Mouse (Mus musculus) heart, postnatal 0 days (tissue): Measurements from ENCODE around the gene Rfx8. TPM values are rescaled to one million over a fixed set of nuclear protein-coding genes. Genes with fewer than 3 reads are reported as not detected.
A peak's percentile ranks its signal among the peaks of the same experiment; 100 is the strongest.

Experiments
- ATAC-seq: fragments of 200-750 bp; cut with Nextera tagmentation; 2 replicates; pipeline ENCODE4 v1.8.0; 2017; ENCODE audit warnings: low read depth, moderate number of reproducible peaks, moderate library complexity; ENCODE audit not compliant: insufficient read depth
- DNase-seq: peaks from one replicate; pipeline ENCODE4 v3.0.0-alpha.2; 2016; ENCODE audit warnings: low spot score
- H3K27ac ChIP-seq: fragments of 300-500 bp; sonication (generic); 2 replicates; pipeline ENCODE4 v1.5.1; 2014; ENCODE audit warnings: low read depth, mild to moderate bottlenecking
- H3K27me3 ChIP-seq: fragments of 300-500 bp; sonication (generic); 2 replicates; pipeline ENCODE4 v1.6.1; 2014; ENCODE audit warnings: low read length, mixed read lengths; ENCODE audit not compliant: control insufficient read depth, insufficient read depth
- H3K36me3 ChIP-seq: fragments of 300-500 bp; sonication (generic); replicated peaks from 2 replicates; pipeline ENCODE4 v1.6.1; 2014; ENCODE audit warnings: low read length, mixed read lengths; ENCODE audit not compliant: control insufficient read depth, insufficient read depth
- H3K4me1 ChIP-seq: fragments of 300-500 bp; sonication (generic); 2 replicates; pipeline ENCODE4 v1.6.1; 2014; ENCODE audit warnings: antibody characterized with exemption; ENCODE audit not compliant: control insufficient read depth, insufficient read depth
- H3K4me2 ChIP-seq: fragments of 300-500 bp; sonication (generic); 2 replicates; pipeline ENCODE4 v1.6.1; 2014; ENCODE audit warnings: low read depth, mild to moderate bottlenecking, low read length, moderate library complexity
- H3K4me3 ChIP-seq: fragments of 300-500 bp; sonication (generic); 2 replicates; pipeline ENCODE4 v1.5.1; 2014; ENCODE audit warnings: low read depth, low read length
- H3K9ac ChIP-seq: fragments of 300-500 bp; sonication (generic); replicated peaks from 2 replicates; pipeline ENCODE4 v1.6.1; 2014; ENCODE audit warnings: low read depth, low read length, mixed read lengths
- H3K9me3 ChIP-seq: fragments of 300-500 bp; sonication (generic); replicated peaks from 2 replicates; pipeline ENCODE4 v1.6.1; 2016; ENCODE audit warnings: low read length; ENCODE audit not compliant: control insufficient read depth
- CTCF ChIP-seq: IDR thresholded peaks from 2 replicates; pipeline ENCODE4 v1.5.1; 2016; ENCODE audit warnings: antibody characterized with exemption, control low read depth, low read depth
- EP300 ChIP-seq: IDR thresholded peaks from 2 replicates; pipeline ENCODE4 v1.6.1; 2016; ENCODE audit warnings: antibody characterized with exemption, low read depth
- WGBS: fragments of 180-500 bp; shearing (Covaris S2); extraction: QIAGEN DNeasy Blood & Tissue Kit; methylation state at CpG from one replicate; pipeline ENCODE4 v1.1.7; 2014; 5-methylcytosine and 5-hydroxymethylcytosine counted together
- polyA plus RNA-seq: library from polyadenylated mRNA; unstranded; fragments of >200 nt; fragmentation: Nextera tagmentation; extraction: Ambion mirVana; gene quantifications from 2 replicates; pipeline ENCODE4 v1.2.1, GENCODE M21; 2015
- total RNA-seq: library from RNA; depleted of rRNA; stranded (reverse); fragments of >200 nt; gene quantifications from 2 replicates; pipeline ENCODE4 v1.2.3, GENCODE M21; 2014; ENCODE audit warnings: low replicate concordance

Rfx8 gene
- total and polyA plus RNA-seq, 2 experiments from 2014 or later, result 0.68 TPM; not detected in 1

DNA sequence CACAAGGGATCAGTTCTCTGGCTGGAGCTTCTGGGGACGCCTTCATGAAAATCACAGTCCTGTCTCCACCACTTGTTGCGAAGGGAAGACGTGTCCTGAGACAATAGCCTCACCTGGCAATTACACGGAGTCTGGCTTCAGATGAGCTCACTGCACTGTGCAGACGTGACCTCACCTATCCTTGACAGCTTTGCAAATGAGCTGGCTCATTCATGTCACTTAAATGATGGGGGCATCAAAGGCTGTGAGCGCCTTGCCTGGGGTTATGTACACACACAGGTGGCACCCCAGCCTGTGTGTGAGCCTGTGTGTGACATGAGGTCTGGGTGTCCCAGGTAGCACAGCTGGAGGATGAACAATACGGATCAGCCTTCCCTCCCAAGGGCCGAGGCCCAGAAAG lies 41.9 kb downstream of the Rfx8 start:
- H3K4me3 ChIP-seq, result no peak overlapping the region
- no peak overlapping the region for H3K9ac ChIP-seq
- H3K36me3 ChIP-seq, result no peaks in the 10 kb centered on the region
- H3K9me3 ChIP-seq, result no peaks in the 10 kb centered on the region
- H3K4me1 ChIP-seq, result no peaks in the 10 kb centered on the region
- ATAC-seq (no peak), DNase-seq (no peak)
- no peaks in the 10 kb centered on the region for H3K27me3 ChIP-seq
- no peak for TF ChIP-seq EP300
- no peak for TF ChIP-seq CTCF
- H3K27ac ChIP-seq, result no peak overlapping the region
- H3K4me2 ChIP-seq, result no peak overlapping the region
- 80% methylated on average over 8 of the region's 8 CpGs for WGBS

GRCm38 (mm10) chr1:39676221-39676876 lies 44.4 kb downstream of the Rfx8 start:
- WGBS, result 68% methylated on average over 5 of the region's 5 CpGs
- Histone ChIP-seq H3K9ac (no peak overlapping the region), H3K4me3 (no peak overlapping the region), H3K4me2 (no peak overlapping the region), H3K9me3 (no peaks in the 10 kb centered on the region), H3K4me1 (no peaks in the 10 kb centered on the region), H3K27me3 (no peaks in the 10 kb centered on the region), H3K36me3 (no peaks in the 10 kb centered on the region), H3K27ac (no peak overlapping the region)
- TF ChIP-seq EP300, result no peak
- TF ChIP-seq CTCF, result no peak
- no peak for ATAC-seq
- DNase-seq, result no peak

DNA sequence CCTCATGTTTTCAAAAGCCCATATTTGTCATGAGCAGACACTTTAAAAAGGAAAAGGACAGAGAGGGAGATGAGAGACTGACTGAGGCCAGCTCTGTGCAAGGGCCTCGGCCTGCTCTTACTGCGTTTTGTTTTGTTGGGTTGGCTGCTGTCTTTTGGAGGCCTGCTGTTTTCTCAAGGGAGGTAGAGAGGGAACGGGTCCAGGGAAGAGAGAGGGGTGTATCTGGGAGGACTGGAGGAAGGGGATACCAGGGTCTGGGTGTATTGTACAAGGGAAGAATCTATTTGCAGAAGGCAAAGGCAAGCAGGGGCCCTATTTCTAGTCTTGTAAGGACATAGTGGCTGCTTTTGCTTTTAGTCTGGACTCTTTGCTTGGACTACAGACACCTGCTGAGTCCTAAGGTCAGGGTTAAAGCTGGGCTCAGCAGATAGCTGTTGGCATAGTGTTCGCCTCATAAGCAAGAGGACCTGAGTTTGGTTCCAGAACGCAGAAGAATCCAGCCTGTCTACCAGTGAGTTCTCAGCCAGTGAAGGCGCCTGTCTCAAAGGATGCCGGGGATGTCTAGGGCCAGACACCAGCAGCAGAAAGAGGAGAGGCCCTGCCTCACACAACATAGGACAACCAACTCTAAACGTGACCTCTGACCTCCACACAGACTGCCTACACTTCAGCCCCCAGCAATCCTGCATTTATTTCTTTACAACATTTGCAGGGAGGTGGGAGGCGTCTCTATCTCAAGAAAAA lies 48.3 kb downstream of the Rfx8 start:
- Histone ChIP-seq H3K4me1 (no peaks in the 10 kb centered on the region), H3K27ac (no peak overlapping the region), H3K9ac (no peak overlapping the region), H3K4me2 (no peak overlapping the region), H3K9me3 (no peaks in the 10 kb centered on the region), H3K27me3 (no peaks in the 10 kb centered on the region), H3K36me3 (no peaks in the 10 kb centered on the region), H3K4me3 (no peak overlapping the region)
- TF ChIP-seq EP300 (no peak), CTCF (no peak)
- DNase-seq, result no peak
- 76% methylated on average over 9 of the region's 9 CpGs for WGBS
- no peak for ATAC-seq

DNA sequence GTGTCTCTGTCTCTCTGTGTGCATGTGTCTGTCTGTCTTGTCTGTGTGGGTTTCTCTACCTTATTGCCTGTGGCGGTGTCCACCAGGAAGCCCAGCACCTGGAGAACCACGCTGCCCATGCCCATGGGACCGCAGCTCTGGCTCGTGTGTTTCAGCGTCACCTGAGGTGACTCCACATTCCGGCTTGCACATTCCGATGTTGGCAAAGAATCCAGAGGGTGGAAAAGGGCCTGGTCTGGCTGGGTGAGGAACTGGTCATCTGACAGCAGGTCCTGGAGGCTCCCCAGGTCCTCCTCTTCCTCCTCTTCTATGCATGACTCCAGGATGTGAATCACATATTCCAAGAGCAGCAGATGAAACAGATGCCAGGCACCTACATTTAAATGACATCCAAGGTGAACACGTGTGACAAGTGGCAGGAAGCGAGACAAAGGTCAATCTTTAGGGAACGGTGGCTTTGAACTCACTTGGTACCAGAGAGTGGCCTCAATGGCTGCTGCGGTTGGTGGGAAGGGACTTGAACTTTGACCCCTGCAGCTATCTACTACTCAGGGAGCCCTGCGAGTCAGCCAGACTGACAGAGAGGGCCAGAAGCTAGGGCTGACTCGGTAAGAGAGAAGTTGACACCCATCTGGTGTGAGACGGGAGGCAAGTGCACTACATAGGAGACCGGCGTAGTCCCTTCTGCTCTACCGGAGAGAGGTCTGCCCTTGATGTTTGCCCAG lies 50.4 kb downstream of the Rfx8 start:
- Histone ChIP-seq H3K9ac (no peak overlapping the region), H3K4me3 (no peak overlapping the region), H3K4me2 (no peak overlapping the region), H3K27me3 (no peaks in the 10 kb centered on the region), H3K36me3 (no peaks in the 10 kb centered on the region), H3K9me3 (no peaks in the 10 kb centered on the region), H3K27ac (no peak overlapping the region), H3K4me1 (no peaks in the 10 kb centered on the region)
- ATAC-seq (peak; percentile 33; the same call in 1 of the 2 replicates), DNase-seq (no peak)
- TF ChIP-seq CTCF, result no peak
- TF ChIP-seq EP300, result no peak
- 75% methylated on average over 17 of the region's 17 CpGs for WGBS

GRCm38 (mm10) chr1:39666751-39667252 lies 54.0 kb downstream of the Rfx8 start:
- no peak overlapping the region for H3K27ac ChIP-seq
- ATAC-seq (no peak), DNase-seq (no peak)
- H3K27me3 ChIP-seq, result no peaks in the 10 kb centered on the region
- no peaks in the 10 kb centered on the region for H3K36me3 ChIP-seq
- H3K4me1 ChIP-seq, result no peaks in the 10 kb centered on the region
- H3K4me2 ChIP-seq, result no peak overlapping the region
- H3K9ac ChIP-seq, result no peak overlapping the region
- 84% methylated on average over 12 of the region's 12 CpGs for WGBS
- no peaks in the 10 kb centered on the region for H3K9me3 ChIP-seq
- H3K4me3 ChIP-seq, result no peak overlapping the region
- no peak for TF ChIP-seq EP300
- no peak for TF ChIP-seq CTCF
